Mouse (Mus musculus) liver, adult 10 weeks (tissue): ENCODE data around the gene Tyk2. TPM values are rescaled to one million over a fixed set of nuclear protein-coding genes. Genes with fewer than 3 reads are reported as not detected.

Source experiments
- polyA plus RNA-seq: library from polyadenylated mRNA; stranded (reverse); fragments of 350-450 nt; fragmentation: Illumina TruSeq; extraction: RNeasy Lipid Tissue Mini Kit (QIAGEN cat#74804); gene quantifications from one replicate; pipeline ENCODE4 v1.2.3, GENCODE M21; 2014; ENCODE audit warnings: low read depth, low replicate concordance

Gene Tyk2
- polyA plus RNA-seq: 2.3 TPM

GRCm38 (mm10) chr9:21131059-21131956, at the start of gene Tyk2:
TSS of gene Tyk2 (minus strand) at chr9:21131243.

DNA sequence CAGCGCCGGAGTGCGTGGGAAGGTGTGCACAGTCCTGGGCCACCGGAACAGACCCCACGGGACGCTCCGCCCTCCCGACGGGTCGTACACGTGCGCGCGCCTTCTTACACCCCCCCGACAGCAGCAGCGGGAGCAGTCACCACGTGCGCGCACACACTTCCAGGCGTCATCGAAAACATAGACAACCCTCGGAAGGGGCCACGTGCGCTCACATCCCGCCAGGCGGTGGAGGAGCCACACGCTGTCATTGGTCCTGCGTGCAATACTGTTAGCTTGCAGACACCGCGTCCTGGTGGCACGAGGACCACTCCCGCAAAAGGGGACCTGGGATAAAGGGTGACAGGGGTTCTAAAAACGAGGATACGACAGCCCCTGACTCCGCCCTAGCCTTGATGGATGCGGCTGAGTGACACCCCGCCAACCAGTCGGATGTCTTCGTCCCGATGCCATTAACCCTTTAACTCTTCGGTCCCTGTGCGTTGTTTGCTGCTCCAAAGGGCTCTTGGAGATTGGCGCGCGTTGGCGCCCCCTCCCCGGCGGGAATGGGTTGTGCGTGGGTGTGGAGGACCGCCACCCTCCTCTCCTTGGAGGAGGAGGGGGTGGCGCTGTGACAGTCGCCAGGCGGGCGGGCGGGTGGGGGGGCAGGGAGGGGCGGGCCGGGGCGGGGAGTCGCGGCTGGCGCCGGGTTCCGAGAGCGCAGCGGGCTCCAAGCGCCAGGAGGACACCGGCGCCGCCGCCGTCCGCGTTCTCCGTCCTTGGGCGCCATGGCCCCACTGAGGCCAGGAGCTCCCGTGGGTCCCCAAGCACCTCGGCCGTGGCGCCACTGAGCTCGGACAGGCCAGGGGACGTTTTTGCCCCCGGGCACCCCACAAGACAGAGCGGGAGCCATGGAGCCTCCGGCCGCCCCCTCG, 34.3 kb upstream of the Tyk2 start, which contains the start of gene Pde4a:
TSS of gene Pde4a (plus strand) at position 674 of the 911 bp plus-strand sequence.

DNA sequence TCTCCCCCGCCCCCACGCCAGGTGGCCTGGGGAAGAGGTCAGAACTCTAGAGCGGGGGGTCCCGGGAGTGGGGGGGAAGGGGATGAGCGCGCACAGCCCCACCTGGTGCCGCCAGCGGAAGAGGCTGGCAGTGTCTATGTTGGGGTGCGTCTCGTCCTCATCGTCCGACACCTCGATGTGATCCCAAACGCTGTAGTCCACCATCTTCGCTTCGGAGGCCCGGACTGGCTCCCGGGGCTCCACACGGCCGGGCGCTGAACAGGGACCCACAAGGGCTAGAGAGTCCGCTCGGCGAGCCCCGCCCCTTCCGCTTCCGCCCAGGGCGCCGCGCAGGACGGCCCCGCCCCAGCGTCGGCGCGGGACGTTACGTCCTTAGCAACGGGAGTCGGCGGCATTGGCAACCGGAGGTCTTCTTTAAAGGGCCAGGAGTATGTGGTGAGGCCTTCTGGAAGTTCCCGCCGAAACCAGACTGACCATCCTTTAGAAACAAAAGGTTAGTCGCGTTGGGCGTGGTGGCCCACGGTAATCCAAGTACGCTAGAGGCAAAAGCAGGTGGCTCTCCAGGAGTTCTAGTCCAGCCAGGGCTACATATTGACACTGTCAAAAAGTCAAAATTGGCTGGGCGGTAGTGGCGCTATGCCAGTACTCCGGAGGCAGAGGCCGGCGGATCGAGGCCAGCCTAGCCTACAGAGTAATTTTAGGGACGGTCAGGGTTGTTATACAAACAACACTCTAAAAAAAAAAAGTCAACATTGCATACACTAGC, 18.8 kb upstream of the Tyk2 start, which contains the start of gene Cdc37:
TSS of gene Cdc37 (minus strand) at position 329 of the 766 bp plus-strand sequence.

DNA sequence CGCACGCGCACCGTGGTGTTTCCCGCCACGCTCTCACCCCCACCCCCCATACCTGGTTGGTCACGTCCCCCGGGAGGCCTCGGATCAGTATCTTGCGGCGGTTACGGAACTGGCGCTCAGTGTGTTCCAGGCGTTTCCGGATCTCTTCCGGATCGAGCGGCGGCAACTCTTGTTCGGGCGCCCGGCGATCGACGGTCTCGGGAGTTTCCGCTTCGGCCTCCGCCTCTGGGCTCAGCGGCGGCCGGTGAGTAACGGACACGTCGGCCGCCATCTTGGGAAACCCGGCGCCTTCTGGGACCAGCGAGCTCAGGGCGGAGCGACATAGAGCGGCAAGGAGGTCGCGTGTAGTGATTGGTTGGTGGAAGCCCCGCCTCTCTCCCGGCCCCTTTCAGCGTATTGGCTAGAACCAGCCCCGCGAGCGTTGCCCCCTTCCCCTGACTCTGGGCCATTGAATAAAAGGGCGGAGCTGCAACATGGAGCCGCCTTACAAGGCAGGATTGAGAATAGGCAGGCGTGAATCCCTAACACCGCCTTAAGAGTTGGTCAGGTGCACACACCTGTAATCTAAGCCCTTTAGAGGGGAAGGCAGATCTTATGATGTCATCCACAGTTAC, 39.2 kb downstream of the Tyk2 start, which contains the start of the genes Gm38431 and Raver1:
TSS of gene Gm38431 (minus strand) at position 291 of the 614 bp plus-strand sequence.
TSS of gene Raver1 (minus strand) at position 302 of the 614 bp plus-strand sequence.

GRCm38 (mm10) chr9:21073044-21073840, 57.8 kb downstream of the Tyk2 start, which contains the start of the genes Gm49373 and Fdx1l:
TSS of gene Gm49373 (minus strand) at chr9:21073096.
TSS of gene Fdx1l (minus strand) at chr9:21073614.

DNA sequence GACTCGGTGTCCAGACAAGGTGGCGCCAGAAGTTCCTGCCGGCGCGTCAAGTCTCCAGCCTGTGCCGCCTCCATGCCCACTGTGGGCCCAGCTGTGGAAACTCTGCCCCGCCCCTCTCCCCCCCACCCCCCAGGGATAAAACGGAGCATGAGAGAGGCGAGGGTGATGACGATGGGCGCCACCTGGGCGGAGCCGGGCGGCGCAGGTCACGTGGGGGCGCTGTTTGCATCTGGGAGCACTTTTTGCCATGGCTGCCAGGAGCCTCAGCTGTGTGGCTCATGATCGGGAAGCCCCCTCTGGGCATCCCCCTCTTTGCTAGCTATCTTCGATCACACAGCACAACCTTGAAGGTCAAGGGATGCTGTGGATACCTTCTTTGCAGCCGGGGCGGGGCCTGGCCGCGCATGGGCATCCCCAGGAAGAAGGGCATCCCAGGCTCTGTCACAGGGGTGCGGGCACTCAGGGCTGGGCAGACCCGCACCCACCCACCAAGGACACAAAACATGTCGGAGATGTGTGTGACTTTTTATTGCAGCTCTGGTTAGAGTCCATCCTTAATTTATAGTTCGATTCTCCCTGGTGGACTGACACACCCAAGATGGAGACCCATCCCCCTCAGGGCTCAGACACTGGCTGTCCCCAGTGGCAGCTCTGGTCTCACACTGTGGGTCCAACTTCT, 63.9 kb downstream of the Tyk2 start, which contains the start of gene Zglp1:
TSS of gene Zglp1 (minus strand) at position 88 of the 679 bp plus-strand sequence.

Other genes with a start within 250 kb of the Tyk2 start
- gene Ppan, start 243.1 kb downstream of the Tyk2 start, polyA plus RNA-seq: 0.50 TPM
- gene Eif3g, start 232.6 kb downstream of the Tyk2 start, polyA plus RNA-seq: 34.0 TPM
- 1.5 TPM for gene Dnmt1, start 171.4 kb downstream of the Tyk2 start, polyA plus RNA-seq
- gene S1pr2, start 154.5 kb downstream of the Tyk2 start, polyA plus RNA-seq: 0.48 TPM
- gene Mrpl4, start 128.5 kb downstream of the Tyk2 start, polyA plus RNA-seq: 1.0 TPM
- 3.1 TPM for gene Icam1, start 115.3 kb downstream of the Tyk2 start, polyA plus RNA-seq
- gene Icam4, start 101.9 kb downstream of the Tyk2 start, polyA plus RNA-seq: not detected
- not detected for gene Icam5, start 99.2 kb downstream of the Tyk2 start, polyA plus RNA-seq
- not detected for gene Zglp1, start 64.2 kb downstream of the Tyk2 start, polyA plus RNA-seq
- not detected for gene Gm49373, start 58.1 kb downstream of the Tyk2 start, polyA plus RNA-seq
- gene Fdx1l, start 57.6 kb downstream of the Tyk2 start, polyA plus RNA-seq: 2.0 TPM
- 0.11 TPM for gene Gm38431, start 39.2 kb downstream of the Tyk2 start, polyA plus RNA-seq
- gene Raver1, start 39.2 kb downstream of the Tyk2 start, polyA plus RNA-seq: 3.2 TPM
- 14.0 TPM for gene Cdc37, start 18.7 kb upstream of the Tyk2 start, polyA plus RNA-seq
- gene Pde4a, start 34.5 kb upstream of the Tyk2 start, polyA plus RNA-seq: 0.69 TPM
- 6.6 TPM for gene Keap1, start 108.1 kb upstream of the Tyk2 start, polyA plus RNA-seq
- gene S1pr5, start 117.2 kb upstream of the Tyk2 start, polyA plus RNA-seq: 2.5 TPM
- gene Atg4d, start 134.1 kb upstream of the Tyk2 start, polyA plus RNA-seq: 2.4 TPM
- gene Kri1, start 156.7 kb upstream of the Tyk2 start, polyA plus RNA-seq: 2.3 TPM
- gene Cdkn2d, start 160.2 kb upstream of the Tyk2 start, polyA plus RNA-seq: 0.74 TPM
- not detected for gene Ap1m2, start 181.1 kb upstream of the Tyk2 start, polyA plus RNA-seq
- 3.2 TPM for gene Slc44a2, start 189.5 kb upstream of the Tyk2 start, polyA plus RNA-seq
- 4.7 TPM for gene Ilf3, start 236.6 kb upstream of the Tyk2 start, polyA plus RNA-seq